ENCODE assay signal across 20 mouse cellular contexts in the genomic region with DNA sequence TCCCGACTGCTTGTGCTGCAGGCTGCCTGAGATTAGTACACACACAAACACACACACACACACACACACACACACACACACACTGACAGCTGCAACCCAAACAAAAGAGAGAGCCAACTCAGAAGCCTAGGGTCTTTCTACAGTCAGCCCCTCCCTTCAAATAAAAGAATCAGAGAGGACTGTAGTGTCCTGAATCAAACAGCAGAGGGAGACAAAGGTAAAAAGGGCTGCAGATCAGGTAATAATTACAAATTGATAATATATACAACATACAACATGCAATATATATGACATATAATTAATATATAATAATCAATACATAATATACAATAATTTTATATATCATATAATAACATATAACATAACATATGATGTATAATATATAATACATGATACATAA. TPM values are rescaled to one million over a fixed set of nuclear protein-coding genes. Genes with fewer than 3 reads are reported as not detected.
DNase-seq lines count a peak whose midpoint lies in the region; ATAC-seq and TF ChIP-seq lines count a peak whose summit lies in the region.
"Had no signal": no experiment of that assay in that cellular context is flagged by ENCODE, and none has a peak within 500 bp of the region (broad histone marks: within the 10 kb centered on the region; RNA-seq: fewer than 3 reads in every experiment).

No protein-coding gene starts in this region.

- no peaks in the 10 kb centered on the region for H3K4me1 ChIP-seq in forebrain, embryonic 14.5 days (ENCODE audit: control insufficient read depth, insufficient read depth, low read length)
- H3K4me1 ChIP-seq in forebrain, embryonic 16.5 days (replicated peaks; ENCODE audit: control insufficient read depth, insufficient read depth, low read length) = no peaks in the 10 kb centered on the region
- H3K4me1 ChIP-seq: hindbrain, embryonic 10.5 days; limb, embryonic 10.5 days; neural tube, embryonic 15.5 days had no signal

- no peak for ATAC-seq in forebrain, embryonic 14.5 days
- no peak for ATAC-seq in forebrain, embryonic 16.5 days

- H3K4me3 ChIP-seq in forebrain, embryonic 14.5 days (ENCODE audit: low read depth, low read length) = no peak overlapping the region
- no peak overlapping the region for H3K4me3 ChIP-seq in forebrain, embryonic 16.5 days (replicated peaks; ENCODE audit: low read length)
- no peak overlapping the region for H3K4me3 ChIP-seq in left cerebral cortex, adult 2 months
- H3K4me3 ChIP-seq: hindbrain, embryonic 10.5 days; limb, embryonic 10.5 days; neural tube, embryonic 15.5 days had no signal

- no peak overlapping the region for H3K4me2 ChIP-seq in forebrain, embryonic 14.5 days (ENCODE audit: low read length)
- H3K4me2 ChIP-seq in forebrain, embryonic 16.5 days (ENCODE audit: low read length) = no peak overlapping the region
- H3K4me2 ChIP-seq: heart, embryonic 11.5 days; neural tube, embryonic 15.5 days had no signal

- DNase-seq in forebrain, embryonic 14.5 days (ENCODE audit: low spot score) = peak; percentile 4
- DNase-seq in left cerebral cortex, adult 2 months (ENCODE audit: extremely low spot score in 1 of 2, low spot score in 2 of 2) = no peak
- no peak for DNase-seq in left cerebral cortex, postnatal 25 days (ENCODE audit: low spot score in 2 of 2)
- DNase-seq in ES-CJ7 (ENCODE audit: low read depth, low spot score) = peak; percentile 7
- peak; percentile 0 for DNase-seq in induced T-regulatory cell, adult 2 months (ENCODE audit: low read depth)
- no peak for DNase-seq in gastrocnemius, adult 8-10 months (ENCODE audit: low spot score in 2 of 2)
- DNase-seq: adrenal gland, postnatal 36 days; cerebellum, adult 11 months; gastrocnemius, postnatal 10 days; right cerebral cortex, postnatal 25 days; thymus, postnatal 14 days had no signal

- H3K9me3 ChIP-seq in forebrain, embryonic 14.5 days (replicated peaks; ENCODE audit: control insufficient read depth, low read length) = no peaks in the 10 kb centered on the region
- H3K9me3 ChIP-seq in forebrain, embryonic 16.5 days (ENCODE audit: control insufficient read depth, low read length) = no peaks in the 10 kb centered on the region
- H3K9me3 ChIP-seq: hindbrain, embryonic 10.5 days; limb, embryonic 10.5 days; neural tube, embryonic 15.5 days had no signal

- no peak overlapping the region for H3K27ac ChIP-seq in forebrain, embryonic 14.5 days (ENCODE audit: low read depth, low read length)
- H3K27ac ChIP-seq in forebrain, embryonic 16.5 days (ENCODE audit: low read length) = no peak overlapping the region
- no peak overlapping the region for H3K27ac ChIP-seq in left cerebral cortex, adult 2 months
- H3K27ac ChIP-seq: hindbrain, embryonic 10.5 days; limb, embryonic 10.5 days; neural tube, embryonic 15.5 days had no signal

- intact Hi-C loops in left cerebral cortex, adult 2 months (cut with DNase I) = loop anchor here (5.0 kb wide), 1 partner anchor 590 kb away; the partner anchor contains the start of gene Gab3
- intact Hi-C loops in left cerebral cortex, postnatal 25 days (cut with DNase I) = no loop called here

- WGBS in forebrain, embryonic 14.5 days = 64% methylated on average over 1 of the region's 1 CpGs
- 22% methylated on average over 1 of the region's 1 CpGs for WGBS in forebrain, embryonic 16.5 days

- H3K36me3 ChIP-seq in forebrain, embryonic 14.5 days (ENCODE audit: control insufficient read depth, insufficient read depth, low read length) = no peaks in the 10 kb centered on the region
- no peaks in the 10 kb centered on the region for H3K36me3 ChIP-seq in forebrain, embryonic 16.5 days (ENCODE audit: control insufficient read depth, insufficient read depth)
- H3K36me3 ChIP-seq: hindbrain, embryonic 10.5 days; limb, embryonic 10.5 days; neural tube, embryonic 15.5 days had no signal

- H3K27me3 ChIP-seq in forebrain, embryonic 14.5 days (replicated peaks; ENCODE audit: control insufficient read depth, insufficient read depth, low read length) = no peaks in the 10 kb centered on the region
- H3K27me3 ChIP-seq in forebrain, embryonic 16.5 days (replicated peaks; ENCODE audit: control insufficient read depth, insufficient read depth, low read length) = no peaks in the 10 kb centered on the region
- H3K27me3 ChIP-seq: neural tube, embryonic 15.5 days had no signal

- peak; percentile 43 for TF ChIP-seq CTCF in left cerebral cortex, adult 2 months (IDR thresholded peaks at IDR 0.05)

- H3K9ac ChIP-seq in forebrain, embryonic 14.5 days (ENCODE audit: low read length) = no peak overlapping the region
- H3K9ac ChIP-seq in forebrain, embryonic 16.5 days (replicated peaks; ENCODE audit: low read depth, low read length) = no peak overlapping the region
- H3K9ac ChIP-seq: neural tube, embryonic 15.5 days had no signal

RNA-seq across cellular contexts. Expression of gene Gm6880, which starts 15.9 kb away (rescaled TPM):
- polyA plus RNA-seq in forebrain, embryonic 14.5 days (2014; fragmentation: Nextera tagmentation; extraction: Ambion mirVana) = not detected in 2 replicates
- polyA plus RNA-seq in forebrain, embryonic 16.5 days (2015; fragmentation: Nextera tagmentation; extraction: Ambion mirVana) = not detected in 2 replicates
- total RNA-seq in left cerebral cortex, adult 2 months (2021) = not detected
- not detected for total RNA-seq in left cerebral cortex, postnatal 25 days (2021)
- not detected for total RNA-seq in gastrocnemius, adult 8-10 months (2022)
- total RNA-seq: adrenal gland, postnatal 36 days; gastrocnemius, postnatal 10 days had no signal
- polyA plus RNA-seq: forebrain, embryonic 11.5 days; heart, embryonic 11.5 days; hindbrain, embryonic 10.5 days; kidney, embryonic 14.5 days; limb, embryonic 10.5 days; lung, embryonic 16.5 days; neural tube, embryonic 15.5 days; stomach, embryonic 14.5 days had no signal

Comparison
In these comparisons a context has a peak if more than half of its experiments do, and no peak if none do; other contexts are left out.
1. DNase-seq: peak in forebrain, embryonic 14.5 days (single experiment), ES-CJ7 (single experiment) and induced T-regulatory cell, adult 2 months (single experiment); none in left cerebral cortex, adult 2 months (0 of 2), left cerebral cortex, postnatal 25 days (0 of 2) and gastrocnemius, adult 8-10 months (0 of 2).